Mouse (Mus musculus): Measurements from ENCODE around the gene Ifi211.
"Not testable (repeated sequence)": the region's sequence is repeated elsewhere in the genome, so short reads cannot be mapped to it uniquely, and the experiment has no call there.

Gene Ifi211

GRCm38 (mm10) chr1:173912548-173913255 lies at the start of gene Ifi211:
Ifi211 (minus strand) TSS chr1:173913046.
- not testable (repeated sequence) for DNase-seq

- not testable (repeated sequence) for DNase-seq
These were observed 48.6 kb upstream of the Ifi211 start for GRCm38 (mm10) chr1:173961491-173961890.

GRCm38 (mm10) chr1:173959998-173960397 lies 47.2 kb upstream of the Ifi211 start:
- DNase-seq: not testable (repeated sequence)

- DNase-seq: not testable (repeated sequence)
These were observed 43.1 kb upstream of the Ifi211 start for GRCm38 (mm10) chr1:173955839-173956527.

- DNase-seq: no peak
These were observed 42.4 kb upstream of the Ifi211 start for GRCm38 (mm10) chr1:173955071-173955796.

- DNase-seq: no peak
These were observed 40.7 kb upstream of the Ifi211 start for GRCm38 (mm10) chr1:173953563-173953962.

- DNase-seq: not testable (repeated sequence)
These were observed 36.2 kb upstream of the Ifi211 start for GRCm38 (mm10) chr1:173949044-173949443.

GRCm38 (mm10) chr1:173942780-173943066 lies 29.9 kb upstream of the Ifi211 start:
- not testable (repeated sequence) for DNase-seq

- DNase-seq: not testable (repeated sequence)
These were observed 29.3 kb upstream of the Ifi211 start, which contains the start of the genes Mndal and Ifi203 for GRCm38 (mm10) chr1:173941924-173942779. Mndal (minus strand) TSS chr1:173942491. Ifi203 (minus strand) TSS chr1:173942672.

GRCm38 (mm10) chr1:173941522-173941921 lies 28.7 kb upstream of the Ifi211 start:
- DNase-seq: not testable (repeated sequence)

GRCm38 (mm10) chr1:173919279-173919678 lies 6.4 kb upstream of the Ifi211 start:
- not testable (repeated sequence) for DNase-seq

- DNase-seq: no peak
These were observed 1.7 kb upstream of the Ifi211 start for GRCm38 (mm10) chr1:173914559-173914958.

- DNase-seq: not testable (repeated sequence)
These were observed 478 bp upstream of the Ifi211 start for GRCm38 (mm10) chr1:173913256-173913791.

- no peak for DNase-seq
These were observed 910 bp downstream of the Ifi211 start for GRCm38 (mm10) chr1:173911808-173912464.

GRCm38 (mm10) chr1:173908390-173908789 lies 4.5 kb downstream of the Ifi211 start:
- DNase-seq: not testable (repeated sequence)

GRCm38 (mm10) chr1:173905885-173906284 lies 7.0 kb downstream of the Ifi211 start:
- not testable (repeated sequence) for DNase-seq

- not testable (repeated sequence) for DNase-seq
These were observed 23.1 kb downstream of the Ifi211 start for GRCm38 (mm10) chr1:173889741-173890140.

GRCm38 (mm10) chr1:173887026-173887787 lies 25.6 kb downstream of the Ifi211 start:
- not testable (repeated sequence) for DNase-seq

GRCm38 (mm10) chr1:173880004-173880666 lies 32.7 kb downstream of the Ifi211 start:
- peak; percentile 5 for DNase-seq
